Mouse (Mus musculus) lung, adult 2 months (tissue): ENCODE results near the gene Katnb1.

Experiments used
- CTCF ChIP-seq: fragments of 200-500 bp; IDR thresholded peaks from 2 replicates; pipeline ENCODE4 v1.5.1; 2011; ENCODE audit warnings: mild to moderate bottlenecking, low read length, control low read depth; ENCODE audit not compliant: insufficient read depth
- POLR2A ChIP-seq: fragments of 200-500 bp; IDR thresholded peaks from 2 replicates; pipeline ENCODE4 v1.6.1; 2011; ENCODE audit warnings: low read depth, mild to moderate bottlenecking, control low read depth, low read length, borderline replicate concordance; ENCODE audit errors: extremely low read depth

DNA sequence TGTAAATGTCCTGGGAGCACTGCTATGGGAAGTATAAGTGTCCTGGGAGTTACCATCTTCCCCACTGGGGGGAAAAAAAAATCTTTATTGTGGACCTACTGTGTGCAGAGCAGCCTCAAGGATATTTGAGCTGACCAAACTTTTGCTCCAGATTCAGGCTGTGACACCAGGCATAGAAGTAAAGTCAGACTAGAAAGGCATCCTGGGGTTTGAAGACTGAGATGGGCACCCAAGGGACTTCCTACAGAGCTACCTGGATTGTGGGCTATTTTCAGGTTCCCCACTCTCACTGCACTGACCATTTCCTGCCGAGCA lies 58.0 kb downstream of the Katnb1 start:
- TF ChIP-seq CTCF (no peak), POLR2A (no peak)
